Mouse (Mus musculus) hindbrain, embryonic 14.5 days (tissue): ENCODE results near the gene Slc38a1. TPM values are rescaled to one million over a fixed set of nuclear protein-coding genes. Genes with fewer than 3 reads are reported as not detected.

Experiments used
- ATAC-seq: fragments of 200-750 bp; cut with Nextera tagmentation; 2 replicates; pipeline ENCODE4 v1.8.0; 2017; ENCODE audit warnings: moderate number of reproducible peaks, mild to moderate bottlenecking, moderate TSS enrichment, moderate library complexity; ENCODE audit not compliant: low FRiP score
- DNase-seq: peaks from one replicate; pipeline ENCODE4 v3.0.0-alpha.2; 2015; ENCODE audit warnings: low spot score
- H3K27ac ChIP-seq: fragments of 300-500 bp; sonication (generic); 2 replicates; pipeline ENCODE4 v1.5.1; 2014; ENCODE audit warnings: mild to moderate bottlenecking, moderate library complexity
- H3K27me3 ChIP-seq: fragments of 300-500 bp; sonication (generic); 2 replicates; pipeline ENCODE4 v1.6.1; 2014; ENCODE audit warnings: mild to moderate bottlenecking, low read length, mixed read lengths; ENCODE audit not compliant: control insufficient read depth, insufficient read depth
- H3K36me3 ChIP-seq: fragments of 300-500 bp; sonication (generic); replicated peaks from 2 replicates; pipeline ENCODE4 v1.6.1; 2014; ENCODE audit not compliant: control insufficient read depth, insufficient read depth
- H3K4me1 ChIP-seq: fragments of 300-500 bp; sonication (generic); replicated peaks from 2 replicates; pipeline ENCODE4 v1.6.1; 2014; ENCODE audit warnings: antibody characterized with exemption, low read length, mixed read lengths; ENCODE audit not compliant: control insufficient read depth, insufficient read depth
- H3K4me2 ChIP-seq: fragments of 300-500 bp; sonication (generic); replicated peaks from 2 replicates; pipeline ENCODE4 v1.6.1; 2014; ENCODE audit warnings: mild to moderate bottlenecking, moderate library complexity
- H3K4me3 ChIP-seq: fragments of 300-500 bp; sonication (generic); replicated peaks from 2 replicates; pipeline ENCODE4 v1.5.1; 2014; ENCODE audit warnings: mild to moderate bottlenecking, low read length
- H3K9ac ChIP-seq: fragments of 300-500 bp; sonication (generic); 2 replicates; pipeline ENCODE4 v1.6.1; 2014
- H3K9me3 ChIP-seq: fragments of 300-500 bp; sonication (generic); 2 replicates; pipeline ENCODE4 v1.6.1; 2016; ENCODE audit warnings: low read length; ENCODE audit not compliant: control insufficient read depth
- WGBS: fragments of 180-500 bp; shearing (Covaris S2); extraction: QIAGEN DNeasy Blood & Tissue Kit; methylation state at CpG from one replicate; pipeline ENCODE4 v1.1.7; 2014; 5-methylcytosine and 5-hydroxymethylcytosine counted together
- polyA plus RNA-seq: library from polyadenylated mRNA; unstranded; fragments of >200 nt; fragmentation: Nextera tagmentation; extraction: Ambion mirVana; gene quantifications from 2 replicates; pipeline ENCODE4 v1.2.1, GENCODE M21; 2014

Gene Slc38a1
- polyA plus RNA-seq, 1 experiment from 2014 or later = 133 TPM

GRCm38 (mm10) chr15:96647376-96647775 lies 4.7 kb upstream of the Slc38a1 start:
- Histone ChIP-seq H3K9ac (no peak overlapping the region), H3K27me3 (no peaks in the 10 kb centered on the region), H3K9me3 (no peaks in the 10 kb centered on the region), H3K4me1 (0 out of 2 replicates have a peak, but pooled peaks cover 8% of the 10 kb centered on the region), H3K27ac (no peak overlapping the region), H3K36me3 (no peaks in the 10 kb centered on the region), H3K4me2 (peak overlapping the region; percentile 19; the same call in 1 of the 2 replicates), H3K4me3 (no peak overlapping the region)
- ATAC-seq = no peak
- no peak for DNase-seq
- 37% methylated on average over 14 of the region's 15 CpGs for WGBS

GRCm38 (mm10) chr15:96641821-96642435 lies 785 bp downstream of the Slc38a1 start:
- no peaks in the 10 kb centered on the region for H3K27me3 ChIP-seq
- ATAC-seq (0 out of 2 replicates have a peak, but pooled peaks have one; percentile 5), DNase-seq (peak; percentile 58)
- under 1% methylated on average over 31 of the region's 31 CpGs for WGBS
- H3K9me3 ChIP-seq = no peaks in the 10 kb centered on the region
- no peaks in the 10 kb centered on the region for H3K36me3 ChIP-seq
- H3K4me2 ChIP-seq = peak overlapping the region; percentile 75
- H3K27ac ChIP-seq = peak overlapping the region; percentile 100
- peak overlapping the region; percentile 90 for H3K4me3 ChIP-seq
- H3K9ac ChIP-seq = peak overlapping the region; percentile 100
- H3K4me1 ChIP-seq = peaks cover 38% of the 10 kb centered on the region

GRCm38 (mm10) chr15:96641111-96641820 lies 1.4 kb downstream of the Slc38a1 start:
- under 1% methylated on average over 63 of the region's 63 CpGs for WGBS
- H3K27me3 ChIP-seq = no peaks in the 10 kb centered on the region
- peak overlapping the region; percentile 90 for H3K4me3 ChIP-seq
- peak overlapping the region; percentile 100 for H3K9ac ChIP-seq
- H3K36me3 ChIP-seq = 0 out of 2 replicates have a peak, but pooled peaks cover 3% of the 10 kb centered on the region
- DNase-seq = peak; percentile 70
- peak; percentile 67 for ATAC-seq
- H3K27ac ChIP-seq = peak overlapping the region; percentile 100
- H3K4me2 ChIP-seq = peak overlapping the region; percentile 75
- H3K9me3 ChIP-seq = no peaks in the 10 kb centered on the region; the same call in 1 of the 2 replicates
- peaks cover 38% of the 10 kb centered on the region for H3K4me1 ChIP-seq

- WGBS = 4% methylated on average over 16 of the region's 16 CpGs
- H3K9me3 ChIP-seq = no peaks in the 10 kb centered on the region; the same call in 1 of the 2 replicates
- H3K36me3 ChIP-seq = peaks cover 11% of the 10 kb centered on the region
- DNase-seq (peak; percentile 67), ATAC-seq (no peak)
- peak overlapping the region; percentile 100 for H3K9ac ChIP-seq
- H3K27me3 ChIP-seq = no peaks in the 10 kb centered on the region
- peak overlapping the region; percentile 100 for H3K27ac ChIP-seq
- peaks cover 38% of the 10 kb centered on the region for H3K4me1 ChIP-seq
- H3K4me3 ChIP-seq = peak overlapping the region; percentile 90
- peak overlapping the region; percentile 75 for H3K4me2 ChIP-seq
These were observed 2.3 kb downstream of the Slc38a1 start for GRCm38 (mm10) chr15:96640291-96640985.

- Histone ChIP-seq H3K4me2 (peak overlapping the region; percentile 75), H3K27ac (peak overlapping the region; percentile 100; the same call in 1 of the 2 replicates), H3K9ac (peak overlapping the region; percentile 100), H3K36me3 (peaks cover 11% of the 10 kb centered on the region), H3K4me1 (peaks cover 38% of the 10 kb centered on the region), H3K4me3 (peak overlapping the region; percentile 90), H3K27me3 (no peaks in the 10 kb centered on the region), H3K9me3 (no peaks in the 10 kb centered on the region; the same call in 1 of the 2 replicates)
- no peak for ATAC-seq
- no peak for DNase-seq
- 53% methylated on average over 8 of the region's 8 CpGs for WGBS
These were observed 3.1 kb downstream of the Slc38a1 start for GRCm38 (mm10) chr15:96639630-96640029.

- Histone ChIP-seq H3K27ac (no peak overlapping the region), H3K9ac (no peak overlapping the region), H3K4me2 (peak overlapping the region; percentile 75), H3K4me1 (peaks cover 36% of the 10 kb centered on the region), H3K27me3 (no peaks in the 10 kb centered on the region), H3K36me3 (peaks cover 11% of the 10 kb centered on the region), H3K4me3 (peak overlapping the region; percentile 90; the same call in 1 of the 2 replicates), H3K9me3 (no peaks in the 10 kb centered on the region; the same call in 1 of the 2 replicates)
- no peak for ATAC-seq
- WGBS = 77% methylated on average over 2 of the region's 2 CpGs
- DNase-seq = no peak
These were observed 4.1 kb downstream of the Slc38a1 start for GRCm38 (mm10) chr15:96638656-96639055.

GRCm38 (mm10) chr15:96638173-96638572 lies 4.5 kb downstream of the Slc38a1 start:
- Histone ChIP-seq H3K4me1 (peaks cover 31% of the 10 kb centered on the region), H3K36me3 (peaks cover 11% of the 10 kb centered on the region), H3K9ac (no peak overlapping the region), H3K9me3 (no peaks in the 10 kb centered on the region; the same call in 1 of the 2 replicates), H3K27me3 (no peaks in the 10 kb centered on the region), H3K4me2 (peak overlapping the region; percentile 75), H3K4me3 (no peak overlapping the region), H3K27ac (no peak overlapping the region)
- ATAC-seq (no peak), DNase-seq (no peak)
- 66% methylated on average over 10 of the region's 10 CpGs for WGBS

- H3K36me3 ChIP-seq = peaks cover 11% of the 10 kb centered on the region
- WGBS = 94% methylated on average over 19 of the region's 19 CpGs
- no peak overlapping the region for H3K27ac ChIP-seq
- no peak for DNase-seq
- H3K4me1 ChIP-seq = peaks cover 28% of the 10 kb centered on the region
- H3K9ac ChIP-seq = no peak overlapping the region
- H3K9me3 ChIP-seq = no peaks in the 10 kb centered on the region; the same call in 1 of the 2 replicates
- no peak overlapping the region for H3K4me3 ChIP-seq
- ATAC-seq = no peak
- no peak overlapping the region for H3K4me2 ChIP-seq
- H3K27me3 ChIP-seq = no peaks in the 10 kb centered on the region
These were observed 7.9 kb downstream of the Slc38a1 start for GRCm38 (mm10) chr15:96634670-96635405.
